Mouse (Mus musculus) megakaryocyte, embryonic 14.5 days (primary cell): Measurements from ENCODE around the gene Hrk. TPM values are rescaled to one million over a fixed set of nuclear protein-coding genes. Genes with fewer than 3 reads are reported as not detected.

Experiments
- H3K27me3 ChIP-seq: replicated peaks from 2 replicates; pipeline ENCODE3; 2012; ENCODE audit warnings: inconsistent platforms
- H3K36me3 ChIP-seq: replicated peaks from 2 replicates; pipeline ENCODE3; 2012; ENCODE audit warnings: low read length, inconsistent platforms, mixed read lengths
- H3K4me1 ChIP-seq: 2 replicates; pipeline ENCODE4 v1.6.1; 2012; ENCODE audit warnings: inconsistent platforms
- H3K4me3 ChIP-seq: replicated peaks from 2 replicates; pipeline ENCODE3; 2012; ENCODE audit warnings: moderate library complexity, mild to moderate bottlenecking, inconsistent platforms
- H3K9me3 ChIP-seq: 2 replicates; pipeline ENCODE4 v1.6.1; 2012; ENCODE audit warnings: inconsistent platforms
- FLI1 ChIP-seq: IDR thresholded peaks from 2 replicates; pipeline ENCODE4 v1.6.1; 2012; ENCODE audit warnings: low read length, inconsistent platforms, mixed read lengths
- GATA1 ChIP-seq: IDR thresholded peaks from 3 replicates; pipeline ENCODE4 v1.6.1; 2012; ENCODE audit warnings: mixed read lengths, low read length, inconsistent platforms, borderline replicate concordance
- polyA plus RNA-seq: library from polyadenylated mRNA; stranded (reverse); fragments of >175 nt; gene quantifications from 2 replicates; pipeline ENCODE4 v1.2.3, GENCODE M21; 2012; ENCODE audit warnings: low replicate concordance; ENCODE audit not compliant: insufficient read depth

Hrk gene
- polyA plus RNA-seq, 1 experiment = not detected

DNA sequence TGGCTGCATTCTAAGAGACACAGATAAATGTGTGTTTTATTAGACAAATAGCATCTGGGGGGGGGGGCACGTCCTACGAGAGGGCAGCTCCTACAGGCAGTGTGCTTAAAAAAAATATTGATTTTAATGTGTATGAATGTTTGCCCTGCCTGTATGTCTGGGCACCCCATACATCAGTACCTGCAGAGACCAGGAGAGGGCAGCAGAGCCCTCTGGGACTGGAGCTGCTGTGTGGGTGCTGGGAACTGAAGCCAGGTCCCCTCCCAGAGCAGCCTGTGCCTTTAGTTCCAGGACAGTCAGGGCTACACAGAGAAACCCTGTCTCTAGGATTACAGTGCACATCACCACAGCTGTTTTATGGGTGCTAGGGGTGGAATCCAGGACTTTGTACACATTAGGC is 10.7 kb downstream of the Hrk start:
- H3K4me1 ChIP-seq = peaks cover 38% of the 10 kb centered on the region
- no peaks in the 10 kb centered on the region for H3K36me3 ChIP-seq
- peaks cover 13% of the 10 kb centered on the region for H3K9me3 ChIP-seq
- H3K4me3 ChIP-seq = no peak overlapping the region
- TF ChIP-seq FLI1 = no peak
- no peak for TF ChIP-seq GATA1
- H3K27me3 ChIP-seq = peaks cover 89% of the 10 kb centered on the region

DNA sequence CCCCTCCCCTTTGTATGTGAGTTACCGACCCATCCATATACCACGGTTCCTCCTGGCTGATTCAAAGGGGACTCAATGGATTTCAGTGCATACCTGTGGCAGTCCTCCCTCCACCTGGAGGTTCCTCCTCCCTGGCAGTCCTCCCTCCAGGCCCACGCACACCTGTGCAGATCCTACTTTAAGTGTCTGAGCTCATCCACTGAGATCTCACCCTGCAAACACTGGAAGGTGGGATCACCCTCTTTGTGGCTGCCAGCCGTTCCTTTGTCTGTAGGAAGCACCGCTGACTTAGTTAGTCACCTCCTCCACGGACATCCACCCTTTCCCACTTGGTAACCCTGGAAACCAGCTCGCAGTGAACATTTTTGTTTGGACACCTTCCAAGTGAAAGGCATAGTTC is 13.2 kb downstream of the Hrk start:
- H3K4me1 ChIP-seq = peaks cover 15% of the 10 kb centered on the region
- peaks cover 83% of the 10 kb centered on the region for H3K27me3 ChIP-seq
- H3K9me3 ChIP-seq = peaks cover 22% of the 10 kb centered on the region
- no peaks in the 10 kb centered on the region for H3K36me3 ChIP-seq
- no peak overlapping the region for H3K4me3 ChIP-seq
- no peak for TF ChIP-seq GATA1
- TF ChIP-seq FLI1 = no peak

DNA sequence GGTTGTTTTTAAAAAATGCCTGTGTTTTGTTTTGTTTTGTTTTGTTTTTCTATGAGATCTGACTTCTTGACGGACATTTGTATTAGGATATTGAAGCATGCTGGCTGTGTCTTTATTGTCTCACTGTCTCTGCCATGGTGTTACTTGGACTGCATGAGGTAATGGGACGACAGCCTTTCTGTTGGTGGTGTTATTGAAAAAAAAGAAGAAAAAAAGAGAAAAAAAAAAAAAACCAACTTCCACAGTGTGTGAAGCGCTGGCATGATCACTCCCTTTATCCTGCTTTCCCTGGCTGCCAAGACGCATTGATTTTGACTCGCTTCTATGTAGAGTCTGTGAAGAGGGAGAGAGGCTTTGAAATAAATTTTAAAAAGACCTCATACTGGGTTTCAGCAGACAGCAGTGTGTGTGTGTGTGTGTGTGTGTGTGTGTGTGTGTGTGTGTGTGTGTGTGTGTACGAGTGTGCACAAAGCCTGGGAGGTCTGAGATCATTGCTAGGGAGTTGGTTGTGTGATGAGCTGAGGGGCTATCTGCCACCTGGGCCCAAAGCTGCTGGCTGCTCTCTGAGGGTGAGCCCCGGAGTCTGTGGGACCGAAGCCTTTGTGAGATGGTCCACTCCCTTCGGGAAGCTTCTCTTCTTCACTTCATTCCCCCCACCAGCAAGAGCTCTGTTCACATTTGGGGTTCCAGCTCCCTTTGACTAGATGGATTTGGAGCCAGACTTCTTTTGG is 22.6 kb downstream of the Hrk start:
- TF ChIP-seq FLI1 (no peak), GATA1 (no peak)
- Histone ChIP-seq H3K4me1 (no peaks in the 10 kb centered on the region), H3K4me3 (no peak overlapping the region), H3K27me3 (peaks cover 60% of the 10 kb centered on the region), H3K36me3 (no peaks in the 10 kb centered on the region), H3K9me3 (peaks cover 5% of the 10 kb centered on the region; the same call in 1 of the 2 replicates)

DNA sequence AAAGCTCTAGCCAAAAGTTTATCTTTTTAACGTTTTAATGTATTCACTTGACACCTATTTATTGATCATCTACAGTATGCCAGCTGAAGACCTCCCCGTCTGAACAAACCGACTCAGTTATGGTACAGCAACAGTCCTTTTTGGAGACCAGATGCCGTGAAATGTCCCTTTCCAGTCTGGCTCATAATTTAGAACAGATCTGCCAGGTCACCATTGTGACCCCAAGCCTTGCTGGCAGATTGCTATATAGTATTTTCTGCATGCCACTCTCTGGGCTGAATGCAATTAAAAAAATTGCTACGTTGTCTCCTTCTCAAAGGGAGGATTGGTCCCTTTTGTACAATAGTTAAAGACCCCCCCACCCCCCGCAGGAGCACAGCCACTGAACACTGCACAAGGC is 23.9 kb downstream of the Hrk start:
- H3K36me3 ChIP-seq = no peaks in the 10 kb centered on the region
- H3K27me3 ChIP-seq = peaks cover 68% of the 10 kb centered on the region
- TF ChIP-seq FLI1 (no peak), GATA1 (no peak)
- H3K4me1 ChIP-seq = no peaks in the 10 kb centered on the region
- H3K9me3 ChIP-seq = no peaks in the 10 kb centered on the region
- no peak overlapping the region for H3K4me3 ChIP-seq

DNA sequence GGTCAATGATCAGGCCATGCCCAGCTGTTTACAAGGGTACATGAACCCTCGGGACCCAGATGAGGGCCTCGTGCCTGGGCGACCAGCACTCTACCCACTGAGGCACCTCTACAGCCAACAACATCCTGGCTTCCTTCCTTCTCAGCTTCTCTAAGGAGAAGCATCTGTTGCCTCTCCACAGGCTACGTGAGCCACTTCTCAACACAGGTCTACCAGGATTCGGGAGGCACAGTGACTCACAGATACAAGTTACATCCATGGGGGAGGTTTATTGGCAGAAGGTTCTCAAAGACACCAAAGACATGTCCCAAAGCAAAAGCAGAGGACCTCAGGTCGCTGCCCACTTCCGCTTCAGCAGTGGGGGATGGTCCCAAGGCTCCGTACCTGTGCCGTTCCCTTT is 26.0 kb downstream of the Hrk start:
- Histone ChIP-seq H3K4me1 (no peaks in the 10 kb centered on the region), H3K9me3 (no peaks in the 10 kb centered on the region), H3K4me3 (no peak overlapping the region), H3K27me3 (peaks cover 82% of the 10 kb centered on the region), H3K36me3 (no peaks in the 10 kb centered on the region)
- TF ChIP-seq FLI1 (no peak), GATA1 (no peak)

DNA sequence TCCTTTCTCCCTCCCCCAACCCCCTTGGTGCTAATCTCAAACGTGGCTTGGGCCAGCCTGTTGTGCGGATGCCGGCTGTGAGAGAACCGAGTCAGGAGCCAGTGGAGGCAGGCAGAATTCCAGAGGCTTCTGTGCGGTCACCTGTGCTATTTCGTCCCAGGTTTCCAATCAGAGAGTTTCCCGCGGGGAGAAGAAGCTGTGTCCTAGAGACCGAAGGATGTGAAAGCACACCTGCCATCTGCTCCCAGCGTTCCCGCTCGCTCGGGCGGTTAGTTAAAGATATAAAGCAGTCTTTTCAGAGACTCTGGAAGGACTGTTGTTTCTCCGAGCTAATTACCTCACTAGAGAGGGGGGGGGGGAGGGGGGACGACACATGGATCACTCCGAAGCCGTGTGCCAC is 27.8 kb downstream of the Hrk start:
- Histone ChIP-seq H3K27me3 (peaks cover 88% of the 10 kb centered on the region), H3K4me1 (no peaks in the 10 kb centered on the region), H3K4me3 (no peak overlapping the region), H3K36me3 (no peaks in the 10 kb centered on the region), H3K9me3 (no peaks in the 10 kb centered on the region)
- no peak for TF ChIP-seq GATA1
- TF ChIP-seq FLI1 = no peak

DNA sequence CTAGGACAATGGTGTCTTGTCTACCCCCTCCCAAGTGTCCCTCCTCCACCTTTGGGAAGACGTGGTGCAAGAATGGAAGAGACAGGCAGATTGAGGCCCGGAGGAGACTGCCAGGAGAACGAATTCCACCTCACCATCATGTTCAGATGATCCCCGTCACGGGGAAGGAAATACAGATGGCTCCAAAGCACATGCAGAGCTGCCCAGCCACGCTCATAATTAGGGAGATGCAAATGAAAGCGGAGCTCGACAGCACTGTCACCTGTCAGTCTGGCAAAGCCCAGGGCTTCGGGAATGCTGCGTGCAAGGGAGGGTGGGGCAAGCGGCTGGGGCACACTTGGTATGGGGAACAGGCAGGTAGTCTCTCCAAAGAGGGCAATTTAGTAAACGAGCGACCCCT is 33.0 kb downstream of the Hrk start:
- H3K9me3 ChIP-seq = no peaks in the 10 kb centered on the region
- no peaks in the 10 kb centered on the region for H3K4me1 ChIP-seq
- H3K36me3 ChIP-seq = no peaks in the 10 kb centered on the region
- TF ChIP-seq FLI1 (no peak), GATA1 (no peak)
- H3K27me3 ChIP-seq = peaks cover 85% of the 10 kb centered on the region
- H3K4me3 ChIP-seq = no peak overlapping the region

DNA sequence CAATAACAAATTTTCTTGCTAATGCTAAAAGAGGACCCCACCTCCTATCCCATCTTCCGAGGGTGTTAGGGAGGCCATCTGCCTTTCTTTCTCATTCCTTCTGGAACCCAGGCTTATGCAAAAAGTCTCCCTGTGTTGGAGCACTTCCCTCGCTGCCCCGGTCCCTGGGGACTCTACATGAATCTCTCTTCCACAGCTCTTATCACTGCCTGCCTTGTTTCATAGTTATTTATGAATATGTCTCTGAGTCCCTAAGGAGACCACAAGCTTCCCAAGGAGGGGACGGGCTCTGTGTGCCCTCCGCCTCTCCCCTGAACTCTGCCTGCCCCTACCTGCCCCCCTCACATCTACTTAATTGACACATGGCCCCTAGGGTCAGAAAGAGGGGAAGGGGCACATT is 35.2 kb downstream of the Hrk start:
- no peak overlapping the region for H3K4me3 ChIP-seq
- TF ChIP-seq GATA1 = no peak
- TF ChIP-seq FLI1 = no peak
- peaks cover 82% of the 10 kb centered on the region for H3K27me3 ChIP-seq
- H3K9me3 ChIP-seq = no peaks in the 10 kb centered on the region
- H3K36me3 ChIP-seq = no peaks in the 10 kb centered on the region
- no peaks in the 10 kb centered on the region for H3K4me1 ChIP-seq

DNA sequence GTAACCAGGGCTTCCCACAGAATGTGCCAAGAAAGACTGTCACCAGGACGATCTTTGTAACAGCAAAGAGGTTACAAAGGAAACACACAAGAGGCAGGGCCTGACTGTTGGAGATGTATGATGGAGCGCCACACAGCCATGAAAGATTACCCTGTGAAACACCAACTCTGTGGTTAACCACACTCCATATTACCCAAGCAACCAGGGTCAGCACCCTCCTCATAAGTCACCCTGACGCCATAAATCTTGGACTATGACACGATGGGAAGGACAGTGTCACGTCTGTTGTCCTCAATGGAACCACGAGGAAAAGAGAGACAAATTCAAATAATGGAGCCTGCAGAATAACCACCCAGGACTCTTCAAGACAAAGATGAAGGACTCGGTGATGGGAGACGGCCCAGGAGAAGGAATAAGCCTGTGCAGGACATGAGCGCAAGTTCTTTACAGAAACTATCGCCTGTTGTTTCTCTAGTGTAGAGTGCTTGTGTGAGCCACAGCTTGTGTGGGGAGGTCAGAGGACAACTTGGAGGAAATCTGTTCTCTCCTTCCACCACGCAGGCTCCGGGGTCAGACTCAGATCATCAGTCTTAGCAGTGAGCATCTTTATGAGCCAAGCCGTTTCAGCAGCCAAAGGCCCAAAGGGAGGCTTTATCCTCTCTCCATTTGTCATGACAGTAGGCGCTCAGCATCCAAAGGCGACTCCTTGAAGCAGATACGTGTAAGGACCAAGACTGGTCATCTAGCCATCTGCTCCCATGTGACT is 40.4 kb downstream of the Hrk start:
- no peaks in the 10 kb centered on the region for H3K9me3 ChIP-seq
- TF ChIP-seq GATA1 (no peak), FLI1 (no peak)
- no peak overlapping the region for H3K4me3 ChIP-seq
- H3K4me1 ChIP-seq = no peaks in the 10 kb centered on the region
- peaks cover 90% of the 10 kb centered on the region for H3K27me3 ChIP-seq
- H3K36me3 ChIP-seq = no peaks in the 10 kb centered on the region

DNA sequence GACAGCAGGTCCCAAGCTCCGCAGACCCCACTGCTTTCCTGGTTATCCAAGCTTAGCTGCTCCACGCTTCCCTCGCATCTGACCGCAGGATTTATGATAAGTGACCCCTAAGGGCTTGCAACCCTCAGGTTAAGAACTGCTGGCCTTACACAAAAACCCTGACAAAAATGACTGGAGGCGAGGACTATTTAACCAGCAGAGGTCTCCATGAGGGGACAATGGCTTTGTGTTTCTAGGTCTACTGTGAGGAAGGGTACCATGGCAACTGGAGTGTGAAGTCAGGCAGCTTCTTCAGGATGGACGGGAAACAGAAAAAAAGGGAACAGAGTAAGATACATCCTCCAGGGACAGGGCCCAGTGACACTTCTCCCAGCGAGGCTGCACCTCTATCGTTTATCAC is 41.4 kb downstream of the Hrk start:
- Histone ChIP-seq H3K27me3 (peaks cover 85% of the 10 kb centered on the region), H3K4me1 (no peaks in the 10 kb centered on the region), H3K36me3 (no peaks in the 10 kb centered on the region), H3K4me3 (no peak overlapping the region), H3K9me3 (no peaks in the 10 kb centered on the region)
- no peak for TF ChIP-seq FLI1
- no peak for TF ChIP-seq GATA1
